Mouse (Mus musculus): ENCODE results near the gene Zfp300.

Zfp300 gene

GRCm38 (mm10) chrX:21088983-21089866 lies at the start of gene Zfp300:
Gene Zfp300, minus strand, starts transcription at chrX:21089527.
- peak; percentile 42 for DNase-seq (ENCODE audit: low spot score)

- no peak for DNase-seq (ENCODE audit: low spot score)
These were observed 26.2 kb upstream of the Zfp300 start, which contains the start of gene Ssxa1 for GRCm38 (mm10) chrX:21115520-21115919. Gene Ssxa1, plus strand, starts transcription at chrX:21115820.

GRCm38 (mm10) chrX:21089867-21090239 lies 526 bp upstream of the Zfp300 start:
- DNase-seq (ENCODE audit: low spot score), result no peak

GRCm38 (mm10) chrX:21088645-21088982 lies 713 bp downstream of the Zfp300 start:
- DNase-seq (ENCODE audit: low spot score), result no peak

- no peak for DNase-seq (ENCODE audit: low spot score)
These were observed 21.2 kb downstream of the Zfp300 start, which contains the start of gene Spaca5 for GRCm38 (mm10) chrX:21068106-21068505. Gene Spaca5, plus strand, starts transcription at chrX:21068406.

- DNase-seq (ENCODE audit: low spot score), result no peak
These were observed 26.8 kb downstream of the Zfp300 start for GRCm38 (mm10) chrX:21062544-21062890.

- peak; percentile 66 for DNase-seq (ENCODE audit: low spot score)
These were observed 27.3 kb downstream of the Zfp300 start, which contains the start of gene Zfp182 for GRCm38 (mm10) chrX:21061866-21062543. Gene Zfp182, minus strand, starts transcription at chrX:21062316.

GRCm38 (mm10) chrX:21061460-21061859 lies 27.9 kb downstream of the Zfp300 start:
- peak; percentile 0 for DNase-seq (ENCODE audit: low spot score)
